Mouse (Mus musculus) 3134 (cell line): ENCODE data around the gene Cyp4x1.
"Not testable (repeated sequence)": the region's sequence is repeated elsewhere in the genome, so short reads cannot be mapped to it uniquely, and the experiment has no call there.

Source experiments
- DNase-seq: peaks from one replicate; pipeline ENCODE4 v3.0.0-alpha.2; 2011; ENCODE audit warnings: low spot score; ENCODE audit not compliant: insufficient read length; ENCODE audit errors: extremely low read depth

Cyp4x1 gene

GRCm38 (mm10) chr4:115133621-115134295, at the start of gene Cyp4x1:
Cyp4x1 (minus strand) TSS chr4:115134281.
- peak; percentile 3 for DNase-seq

GRCm38 (mm10) chr4:115176201-115176600, 42.1 kb upstream of the Cyp4x1 start:
- not testable (repeated sequence) for DNase-seq

- DNase-seq = no peak
Observed at GRCm38 (mm10) chr4:115174694-115175353, 40.7 kb upstream of the Cyp4x1 start.

- not testable (repeated sequence) for DNase-seq
Observed at GRCm38 (mm10) chr4:115158963-115159362, 24.9 kb upstream of the Cyp4x1 start.

- no peak for DNase-seq
Observed at GRCm38 (mm10) chr4:115154723-115155122, 20.6 kb upstream of the Cyp4x1 start.

- no peak for DNase-seq
Observed at GRCm38 (mm10) chr4:115134296-115134630, 182 bp upstream of the Cyp4x1 start.

GRCm38 (mm10) chr4:115133085-115133484, 996 bp downstream of the Cyp4x1 start:
- no peak for DNase-seq

- no peak for DNase-seq
Observed at GRCm38 (mm10) chr4:115124713-115125112, 9.4 kb downstream of the Cyp4x1 start.

GRCm38 (mm10) chr4:115123507-115123906, 10.6 kb downstream of the Cyp4x1 start:
- DNase-seq = no peak

GRCm38 (mm10) chr4:115121608-115122007, 12.5 kb downstream of the Cyp4x1 start:
- DNase-seq = no peak

- DNase-seq = no peak
Observed at GRCm38 (mm10) chr4:115121162-115121561, 12.9 kb downstream of the Cyp4x1 start.

- DNase-seq = no peak
Observed at GRCm38 (mm10) chr4:115119642-115120041, 14.4 kb downstream of the Cyp4x1 start.

- no peak for DNase-seq
Observed at GRCm38 (mm10) chr4:115113266-115113665, 20.8 kb downstream of the Cyp4x1 start.

GRCm38 (mm10) chr4:115111167-115111566, 22.9 kb downstream of the Cyp4x1 start:
- DNase-seq = no peak

GRCm38 (mm10) chr4:115103510-115103909, 30.6 kb downstream of the Cyp4x1 start:
- peak; percentile 10 for DNase-seq

- DNase-seq = peak; percentile 20
Observed at GRCm38 (mm10) chr4:115101682-115102081, 32.4 kb downstream of the Cyp4x1 start.

- DNase-seq = no peak
Observed at GRCm38 (mm10) chr4:115097146-115097496, 37.0 kb downstream of the Cyp4x1 start.

- no peak for DNase-seq
Observed at GRCm38 (mm10) chr4:115096435-115097145, 37.5 kb downstream of the Cyp4x1 start.

- DNase-seq = no peak
Observed at GRCm38 (mm10) chr4:115095671-115096434, 38.2 kb downstream of the Cyp4x1 start.

GRCm38 (mm10) chr4:115094056-115094455, 40.0 kb downstream of the Cyp4x1 start:
- DNase-seq = no peak

GRCm38 (mm10) chr4:115093331-115093864, 40.7 kb downstream of the Cyp4x1 start:
- no peak for DNase-seq
